Mouse (Mus musculus) v-Abl transformed pro-B cells (cell line): Measurements from ENCODE around the gene Gm21983.

ENCODE experiments used
- in situ Hi-C, 2 experiments: fragments of 400-800 bp; cut with MboI; formaldehyde crosslinking; loops; one replicate each; pipeline ENCODE4 v1.15.1; 2025; ENCODE audit not compliant: unreplicated experiment in 2 of 2

The Gm21983 gene

DNA sequence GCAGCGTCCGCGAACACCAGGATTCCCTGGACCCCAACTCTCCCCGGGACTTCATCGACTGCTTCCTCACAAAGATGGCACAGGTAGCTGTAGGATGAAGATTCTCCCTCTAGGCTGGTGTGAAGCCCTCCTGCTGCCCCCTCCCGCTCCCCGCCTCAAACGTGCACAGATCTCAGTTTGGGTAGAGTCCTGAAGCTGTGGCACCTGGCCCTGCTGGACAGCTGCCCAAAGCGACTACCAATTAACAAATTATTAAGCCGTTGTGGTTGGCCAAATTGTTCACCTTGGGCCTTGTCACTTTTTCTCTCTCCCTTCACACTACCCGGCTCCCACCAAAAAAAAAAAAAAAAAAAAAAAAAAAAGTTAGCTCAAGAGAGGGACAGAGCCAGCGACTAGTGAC is 51.1 kb downstream of the Gm21983 start:
- in situ Hi-C loops: loop anchor here (25.0 kb wide), 2 partner anchors 318 to 1368 kb away; partner anchors contain the start of genes Cyp2g1 (in 1 of the 2) and Hnrnpul1 (in 1 of the 2)

DNA sequence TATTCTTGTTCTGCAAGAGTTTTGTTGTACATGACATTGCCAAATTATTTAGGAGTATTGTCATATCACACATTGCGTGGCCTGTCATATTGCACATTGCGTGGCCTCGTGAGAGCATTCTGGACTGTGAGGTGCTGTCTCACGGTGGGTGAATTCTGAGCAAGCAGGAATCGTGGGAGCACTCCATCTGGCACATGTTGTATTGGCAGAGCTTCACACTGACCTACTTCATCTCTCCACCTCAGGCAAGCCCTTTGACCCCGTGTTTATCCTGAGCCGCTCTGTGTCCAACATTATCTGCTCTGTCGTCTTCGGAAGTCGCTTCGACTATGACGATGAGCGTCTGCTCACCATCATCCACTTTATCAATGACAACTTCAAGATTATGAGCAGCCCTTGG is 51.9 kb downstream of the Gm21983 start:
- in situ Hi-C loops: loop anchor here (25.0 kb wide), 2 partner anchors 317 to 1367 kb away; partner anchors contain the start of genes Cyp2g1 (in 1 of the 2) and Hnrnpul1 (in 1 of the 2)

- in situ Hi-C loops: loop anchor here (25.0 kb wide), 2 partner anchors 316 to 1366 kb away; partner anchors contain the start of genes Cyp2g1 (in 1 of the 2) and Hnrnpul1 (in 1 of the 2)
These were observed 52.7 kb downstream of the Gm21983 start for GRCm38 (mm10) chr7:27128162-27128561.

DNA sequence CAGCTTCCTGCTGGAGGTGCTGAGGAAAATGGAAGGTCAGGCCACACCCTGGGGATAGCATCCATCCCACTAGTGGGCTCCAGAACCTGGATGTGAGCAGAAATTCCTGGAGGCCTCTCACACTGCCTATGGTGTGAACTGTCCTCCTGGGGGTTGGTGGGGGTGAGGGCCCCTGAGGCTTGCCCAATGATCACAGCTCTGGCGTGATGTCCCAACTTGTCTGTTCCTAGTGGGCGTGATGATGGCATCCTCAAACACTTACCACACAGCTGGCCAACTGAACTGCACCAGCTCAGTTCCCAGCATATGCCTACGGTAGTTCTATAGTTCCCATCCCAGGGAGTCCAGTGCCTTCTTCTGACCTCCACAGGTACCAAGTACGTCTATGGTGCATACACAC is 55.9 kb downstream of the Gm21983 start:
- in situ Hi-C loops: loop anchor here (25.0 kb wide), 2 partner anchors 313 to 1363 kb away; partner anchors contain the start of genes Cyp2g1 (in 1 of the 2) and Hnrnpul1 (in 1 of the 2)

DNA sequence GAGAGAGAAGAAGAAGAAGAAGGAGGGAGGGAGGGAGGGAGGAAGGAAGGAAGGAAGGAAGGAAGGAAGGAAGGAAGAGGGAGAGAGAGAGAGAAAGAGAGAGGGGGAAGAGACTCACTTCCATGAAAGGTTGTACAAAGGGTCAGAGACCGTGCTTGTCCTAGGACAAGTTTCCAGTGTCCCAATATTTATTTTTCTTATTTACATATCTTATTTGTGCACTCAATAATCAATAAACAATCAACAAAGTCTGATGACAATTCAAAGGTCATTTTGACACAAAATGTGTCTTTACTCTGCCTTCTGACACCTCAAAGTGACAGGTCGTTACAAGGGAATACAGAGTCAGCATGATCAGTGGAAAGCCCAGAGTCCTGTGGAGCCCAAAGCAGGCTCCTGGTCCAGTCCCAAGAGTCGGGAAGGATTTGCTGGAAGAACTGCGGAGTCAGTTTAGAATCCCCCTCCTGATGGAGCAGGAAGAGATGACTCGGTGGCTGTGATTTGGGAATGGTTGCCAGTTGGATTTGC is 56.5 kb downstream of the Gm21983 start:
- in situ Hi-C loops: no loop called here

- in situ Hi-C loops: no loop called here
These were observed 61.2 kb downstream of the Gm21983 start, which contains the start of gene Cyp2f2 for GRCm38 (mm10) chr7:27119676-27120075. Gene Cyp2f2, plus strand, starts transcription at chr7:27119909.
